Mouse (Mus musculus) lung, postnatal 4 days (tissue): ENCODE data around the gene Pttg1ip.

Source experiments
- DNase-seq, 2 experiments: peaks; one replicate each; pipeline ENCODE4 v3.0.0; 2021

Pttg1ip gene

GRCm38 (mm10) chr10:77647461-77647860 lies 65.9 kb downstream of the Pttg1ip start:
- DNase-seq: no peak

DNA sequence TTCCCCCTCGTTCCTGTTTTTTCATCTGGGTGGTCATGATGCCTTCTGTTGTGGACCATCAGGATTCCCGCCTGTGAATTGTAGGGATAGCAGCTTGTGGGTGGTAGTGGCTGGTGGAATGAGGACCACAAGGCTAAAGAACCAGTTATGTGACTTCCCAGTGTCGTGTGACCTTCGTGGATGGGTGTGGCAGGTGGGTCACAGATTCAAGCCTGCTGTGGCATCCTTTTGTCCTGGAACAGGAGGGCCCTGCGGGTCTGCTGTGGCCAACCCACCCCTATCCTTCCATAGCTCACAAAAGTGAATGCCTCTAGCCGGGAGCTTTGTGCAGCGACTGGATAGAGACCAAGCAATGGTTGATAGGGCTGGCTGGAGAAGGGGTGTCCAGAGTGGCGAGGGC lies 66.4 kb downstream of the Pttg1ip start:
- DNase-seq: no peak
